Mouse (Mus musculus) spleen, adult 2 months (tissue): ENCODE data around the gene Scfd2.

Experiments
- CTCF ChIP-seq: fragments of 200-500 bp; IDR thresholded peaks from 2 replicates; pipeline ENCODE4 v1.5.1; 2011; ENCODE audit warnings: mild to moderate bottlenecking, inconsistent platforms; ENCODE audit not compliant: insufficient read depth, insufficient read length, insufficient replicate concordance; ENCODE audit errors: extremely low read depth
- POLR2A ChIP-seq: fragments of 200-500 bp; IDR thresholded peaks from 2 replicates; pipeline ENCODE4 v1.6.1; 2011; ENCODE audit warnings: low read depth, low read length, inconsistent platforms

DNA sequence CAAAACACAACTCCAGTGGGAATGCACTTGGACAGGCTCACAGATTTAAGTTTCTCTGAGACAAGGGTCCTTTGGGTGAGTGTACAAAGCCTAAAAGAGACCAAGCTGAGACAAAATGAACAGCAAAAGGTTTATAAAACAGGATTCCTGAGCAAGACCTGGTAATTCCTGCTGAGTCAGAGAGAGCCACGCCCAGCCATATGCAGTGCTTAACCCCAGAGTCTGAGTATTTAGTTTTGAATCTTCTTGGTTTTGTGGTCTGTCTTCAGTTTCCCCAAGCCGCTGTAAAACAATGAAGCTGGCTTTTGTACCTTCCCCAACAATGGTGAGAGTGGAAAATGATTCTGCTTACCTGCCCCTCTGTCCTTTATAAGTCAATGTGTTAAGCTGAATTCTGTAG is 246.3 kb downstream of the Scfd2 start:
- no peak for TF ChIP-seq CTCF
- no peak for TF ChIP-seq POLR2A
